Mouse (Mus musculus): ENCODE results near the gene St8sia1.
A peak's percentile ranks its signal among the peaks of the same experiment; 100 is the strongest.

The St8sia1 gene

DNA sequence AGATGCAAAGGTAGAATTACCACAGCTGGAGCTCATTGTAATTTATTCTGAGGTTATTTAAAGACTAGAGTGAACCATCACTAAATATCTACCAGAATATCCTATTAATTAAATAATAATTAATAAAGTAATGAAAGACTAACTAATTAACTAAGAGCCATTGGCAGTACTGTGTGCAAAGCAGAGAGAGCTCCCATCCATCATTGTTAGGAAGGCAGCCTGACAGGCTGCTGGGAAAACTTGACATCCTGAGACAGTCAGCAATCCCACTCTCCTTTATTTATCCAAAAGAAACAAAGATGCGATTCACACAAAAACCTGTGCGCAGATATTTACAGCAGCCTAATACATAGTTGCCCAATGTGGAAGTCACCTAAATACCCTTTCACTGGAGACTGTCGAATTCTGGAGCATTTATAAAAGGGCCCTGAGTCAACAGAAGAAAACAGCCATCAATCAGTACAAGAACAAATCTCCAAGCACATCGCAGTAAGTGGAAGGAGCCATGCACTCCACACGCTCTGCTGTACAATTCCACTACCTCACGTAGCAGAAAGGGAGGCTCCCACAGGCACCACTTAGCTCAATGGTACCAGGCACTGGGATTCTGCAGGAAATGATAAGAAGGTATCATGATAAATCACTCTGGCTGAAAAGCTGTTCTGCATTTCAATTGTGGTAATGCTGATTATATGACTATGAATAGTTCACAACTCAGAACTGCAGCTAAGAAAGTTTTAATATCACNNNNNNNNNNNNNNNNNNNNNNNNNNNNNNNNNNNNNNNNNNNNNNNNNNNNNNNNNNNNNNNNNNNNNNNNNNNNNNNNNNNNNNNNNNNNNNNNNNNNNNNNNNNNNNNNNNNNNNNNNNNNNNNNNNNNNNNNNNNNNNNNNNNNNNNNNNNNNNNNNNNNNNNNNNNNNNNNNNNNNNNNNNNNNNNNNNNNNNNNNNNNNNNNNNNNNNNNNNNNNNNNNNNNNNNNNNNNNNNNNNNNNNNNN, 15.7 kb upstream of the St8sia1 start:
- no peak for DNase-seq

DNA sequence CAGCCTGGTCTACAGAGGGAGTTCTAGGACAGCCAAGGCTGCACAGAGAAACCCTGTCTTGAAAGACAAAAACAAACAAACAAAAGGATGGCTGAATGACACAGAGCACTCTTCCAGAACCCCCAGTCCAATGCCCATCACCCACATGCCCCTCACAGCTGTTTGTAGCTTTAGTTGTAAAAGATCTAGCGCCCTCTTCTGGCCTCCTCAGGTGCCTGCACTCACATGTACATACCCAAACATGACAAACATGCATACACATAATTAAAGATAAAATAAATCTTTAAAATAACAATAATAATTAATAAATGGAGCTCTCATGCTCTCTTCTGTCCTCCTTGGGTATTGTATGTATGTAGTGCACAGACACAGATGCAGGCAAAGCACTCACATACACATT, 13.0 kb upstream of the St8sia1 start:
- DNase-seq = no peak

DNA sequence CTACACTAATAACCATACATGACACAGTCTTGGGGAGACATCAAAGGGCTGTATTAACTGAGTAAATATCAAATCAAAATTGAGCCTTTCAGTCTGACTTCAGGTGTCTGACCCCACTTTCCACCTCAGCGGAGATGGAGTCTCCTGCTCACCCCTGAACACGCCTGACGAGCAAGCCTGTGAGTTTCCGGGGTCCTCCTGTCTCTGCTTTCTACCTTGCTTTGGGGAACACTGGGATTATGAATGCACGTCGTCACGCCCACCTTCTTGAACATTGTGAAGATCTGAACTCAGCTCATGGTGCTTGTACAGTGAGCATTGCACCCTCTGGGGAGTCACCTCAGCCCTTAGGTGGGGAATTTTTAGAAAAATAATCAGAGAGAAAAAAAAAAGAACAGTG, 9.0 kb upstream of the St8sia1 start:
- DNase-seq = no peak

DNA sequence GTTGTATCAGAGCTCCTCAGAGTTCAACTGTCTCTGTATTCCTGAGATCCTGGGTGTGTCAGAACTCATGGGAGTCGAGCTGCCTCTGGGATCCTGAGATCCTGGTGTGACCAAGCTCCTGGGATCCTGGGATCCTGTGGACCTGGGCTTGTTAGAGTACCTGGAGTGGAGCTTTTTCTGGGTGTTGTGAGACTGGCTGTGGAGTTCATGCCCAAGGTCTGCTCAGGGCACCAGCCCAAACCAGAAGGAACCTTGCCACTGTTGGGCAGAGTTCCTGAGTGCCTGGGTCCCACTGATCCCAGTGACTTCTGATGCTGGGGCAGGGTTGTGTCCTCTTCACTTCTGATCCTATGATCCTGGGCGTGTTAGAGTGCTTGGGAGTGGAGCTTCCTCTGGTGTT, 8.0 kb upstream of the St8sia1 start:
- DNase-seq = no peak

DNA sequence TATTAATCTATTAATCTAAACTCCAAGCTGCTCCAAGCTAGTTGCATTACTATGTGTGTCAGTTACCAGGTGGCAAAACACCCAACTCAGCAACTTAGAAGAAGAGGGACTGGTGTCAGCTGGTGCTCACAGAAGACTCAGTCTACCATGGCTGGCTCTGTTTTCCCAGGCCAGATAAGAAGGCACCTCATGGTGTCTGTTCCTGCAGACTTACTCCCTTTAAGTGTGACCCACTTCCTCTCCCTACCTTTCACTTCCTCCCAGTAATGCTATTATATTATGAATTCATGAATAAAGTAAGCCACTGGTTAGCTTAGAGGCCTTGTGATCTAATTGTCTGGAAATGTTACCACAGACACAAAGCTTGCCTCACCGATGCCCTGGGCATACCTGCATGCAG, 3.2 kb upstream of the St8sia1 start:
- DNase-seq = no peak

DNA sequence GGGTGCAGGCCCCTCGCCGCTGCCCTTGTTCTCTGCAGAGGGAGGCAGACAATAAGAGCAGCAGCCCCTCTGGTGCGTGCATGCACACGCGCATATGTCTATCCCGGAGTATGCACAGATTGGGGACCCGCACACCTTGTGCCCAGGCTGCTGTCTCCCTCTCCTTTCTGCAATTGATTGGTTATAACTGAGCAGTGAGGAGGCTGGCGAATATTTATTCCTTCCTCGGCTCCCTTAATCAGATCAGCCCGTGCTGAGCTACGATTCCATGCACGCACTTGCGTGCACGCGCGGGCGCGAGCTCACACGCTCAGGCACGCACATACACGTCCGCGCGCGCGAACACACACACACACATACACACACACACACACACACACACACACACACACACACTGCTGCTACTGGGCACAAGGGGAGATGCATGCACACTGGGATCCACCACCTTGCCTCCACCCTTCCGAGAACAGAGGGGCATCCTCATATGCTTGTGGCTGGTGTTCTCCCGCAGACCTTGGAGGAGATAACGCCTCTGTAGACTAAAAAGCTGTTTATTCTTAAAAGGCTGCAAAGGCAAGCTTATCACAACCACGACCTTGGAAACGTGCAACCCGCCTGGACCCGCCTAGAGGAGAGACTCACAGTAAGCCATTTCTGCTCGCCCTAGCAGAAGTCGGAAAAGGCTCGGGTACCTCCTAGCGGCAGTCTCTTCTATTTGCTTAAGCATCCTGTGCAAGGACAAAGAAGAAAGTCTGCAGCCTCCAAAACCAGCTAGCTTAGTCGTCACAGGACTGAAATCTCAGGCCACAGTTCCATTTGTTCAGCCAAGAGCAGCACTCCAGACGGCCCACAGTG, 506 bp upstream of the St8sia1 start:
- peak; percentile 85 to 93 for DNase-seq

DNA sequence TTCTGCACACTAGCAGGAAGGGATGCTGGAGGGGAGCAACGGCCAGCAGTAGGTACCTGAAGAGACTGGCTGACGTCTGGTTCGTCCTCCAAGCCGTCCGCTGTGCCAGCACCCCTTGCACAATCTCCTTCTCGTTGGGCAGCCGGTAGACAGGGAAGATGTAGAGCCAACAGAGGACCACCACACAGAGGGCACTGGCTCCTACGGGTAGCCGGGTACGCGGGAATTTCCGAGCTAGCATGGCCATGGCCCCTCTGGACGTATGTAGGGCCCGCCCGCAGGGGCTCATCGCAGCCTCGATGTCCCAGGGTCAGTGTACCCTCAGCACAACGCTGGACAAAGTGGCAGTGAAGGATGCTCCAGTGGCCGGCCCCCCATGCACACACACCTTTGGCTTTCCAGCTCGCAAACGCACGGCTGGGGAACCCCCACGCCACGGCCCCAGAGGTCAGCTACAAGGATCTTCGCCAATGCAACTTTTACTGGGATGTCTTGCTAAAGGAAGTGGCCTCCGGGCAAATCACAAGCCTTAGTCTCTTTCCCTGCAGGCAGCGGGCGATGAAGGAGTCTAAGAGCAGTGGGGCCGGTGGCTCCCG, 674 bp downstream of the St8sia1 start:
- peak; percentile 48 to 63 for DNase-seq

DNA sequence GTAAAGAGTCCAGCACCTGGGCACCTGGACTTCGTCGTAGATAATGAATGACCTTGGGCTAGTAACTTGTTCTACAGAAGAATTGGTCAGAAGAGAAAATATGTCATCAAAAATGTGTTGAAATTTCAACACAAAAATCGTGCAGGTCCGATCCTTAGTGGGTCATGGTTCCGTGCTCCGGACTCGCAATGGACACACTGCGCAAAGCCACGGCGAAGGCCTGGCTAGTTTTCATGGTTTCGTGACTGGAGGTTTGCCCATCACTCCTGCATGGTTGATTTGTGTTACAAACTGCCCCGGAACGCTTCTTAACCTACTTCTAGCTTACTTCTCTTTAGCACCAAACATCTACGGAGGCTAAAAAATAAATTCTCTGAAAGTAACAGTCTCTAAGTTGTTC, 1.4 kb downstream of the St8sia1 start:
- DNase-seq = peak; percentile 57 to 65

DNA sequence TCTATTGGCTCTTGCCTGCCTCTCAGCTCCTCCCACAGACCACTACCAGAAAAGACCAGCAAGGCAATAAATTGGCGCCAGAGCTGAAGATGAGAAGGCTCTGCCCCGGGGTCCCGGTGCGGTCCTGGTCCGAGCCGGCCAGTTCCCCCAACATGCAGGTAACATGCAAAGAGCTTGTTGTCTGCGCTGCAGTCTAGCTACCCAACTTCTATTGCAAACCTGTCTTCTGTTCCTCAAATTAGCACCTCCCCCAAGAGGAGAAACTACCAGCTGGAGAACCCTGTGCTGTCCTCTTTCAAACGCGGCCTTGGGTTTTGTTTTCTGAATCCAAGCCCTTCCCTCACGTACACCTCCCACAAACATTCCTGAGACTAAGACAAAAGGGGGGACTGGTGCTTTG, 1.8 kb downstream of the St8sia1 start:
- peak; percentile 22 to 43 for DNase-seq

DNA sequence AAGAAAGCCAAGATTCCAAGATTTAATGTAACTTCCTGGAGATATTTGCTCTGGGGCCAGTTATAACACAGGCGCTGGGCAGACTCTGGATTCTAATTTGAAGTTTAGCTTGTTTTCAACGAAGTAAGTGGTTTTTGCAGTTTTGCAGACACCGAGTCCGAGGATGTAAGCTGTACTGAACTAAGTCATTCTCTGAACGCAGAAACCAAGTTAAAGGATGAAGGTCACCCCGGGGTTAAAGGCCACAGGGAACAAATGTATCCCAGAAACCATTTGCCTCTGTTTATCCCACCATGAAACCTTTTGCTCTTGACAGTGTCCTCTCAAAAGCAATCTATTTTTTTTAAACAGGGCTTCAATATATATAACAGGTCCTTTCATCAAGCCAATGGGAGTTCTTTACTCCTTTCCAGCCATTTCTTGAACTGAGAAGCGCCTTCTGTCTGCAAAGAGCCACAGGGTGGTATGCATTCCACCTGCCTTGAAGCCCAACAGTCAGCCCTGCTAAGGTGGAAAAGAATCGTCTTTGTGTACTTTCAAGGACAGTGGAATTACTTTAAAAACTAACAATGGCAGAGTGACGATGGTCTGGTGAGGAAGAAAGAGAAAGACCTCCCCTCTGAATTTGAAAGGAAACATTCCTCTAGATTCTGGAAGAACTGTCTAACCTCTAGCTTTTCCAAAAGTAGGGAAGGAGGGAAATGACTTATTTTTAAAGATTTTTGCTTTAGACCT, 2.4 kb downstream of the St8sia1 start:
- no peak for DNase-seq

DNA sequence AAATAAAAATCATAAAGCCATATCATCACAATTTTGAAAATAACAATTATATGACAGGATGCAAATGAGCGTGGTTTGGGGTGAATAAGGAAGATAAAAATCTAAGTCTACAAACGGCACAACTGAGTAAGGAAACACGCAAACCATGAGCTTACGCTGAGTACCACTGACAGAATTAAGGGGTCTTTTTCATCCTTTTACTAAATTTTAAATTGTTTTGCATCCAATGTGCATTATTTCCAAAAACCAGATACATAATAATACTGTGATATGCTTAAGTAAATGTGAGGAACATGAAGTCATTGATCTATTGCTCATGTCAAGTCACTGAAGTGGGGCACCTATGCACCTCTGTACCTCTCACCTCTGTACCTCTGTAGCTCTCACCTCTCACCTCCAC, 7.7 kb downstream of the St8sia1 start:
- no peak for DNase-seq

DNA sequence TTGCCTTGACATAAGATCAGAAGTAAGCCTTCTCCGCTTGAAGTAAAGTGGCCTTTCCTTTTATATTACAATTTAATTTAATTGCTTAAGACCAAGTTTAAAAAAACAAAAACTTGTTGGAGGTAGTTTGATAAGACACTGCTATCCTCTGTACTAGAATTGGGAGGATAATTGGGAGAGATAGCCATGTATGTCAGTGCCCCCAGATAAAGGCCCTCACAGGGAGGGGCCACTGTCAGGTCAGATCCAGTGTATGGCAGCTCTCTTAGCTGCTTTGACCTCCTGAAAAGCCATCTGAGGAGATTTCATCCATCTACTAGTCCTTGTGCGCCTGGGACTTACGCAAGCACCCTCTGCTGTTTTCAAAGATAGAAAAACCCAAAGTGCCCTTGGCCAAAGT, 9.0 kb downstream of the St8sia1 start:
- no peak for DNase-seq

DNA sequence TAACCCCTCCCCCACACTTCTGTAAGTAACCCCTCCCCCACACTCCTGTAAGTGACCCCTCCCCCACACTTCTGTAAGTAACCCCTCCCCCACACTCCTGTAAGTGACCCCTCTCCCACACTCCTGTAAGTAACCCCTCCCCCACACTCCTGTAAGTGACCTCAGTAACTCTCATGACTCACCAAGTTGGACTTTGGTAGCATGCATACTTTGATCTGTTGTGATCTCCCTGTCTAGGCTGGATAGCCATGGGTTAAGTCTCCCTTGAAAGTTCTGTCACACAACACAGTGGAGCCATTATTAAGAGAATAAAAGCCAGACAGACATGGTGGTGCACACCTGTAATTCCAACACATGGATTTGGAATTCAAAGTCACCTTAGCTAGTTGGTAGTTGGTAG, 11.1 kb downstream of the St8sia1 start:
- DNase-seq = no peak

DNA sequence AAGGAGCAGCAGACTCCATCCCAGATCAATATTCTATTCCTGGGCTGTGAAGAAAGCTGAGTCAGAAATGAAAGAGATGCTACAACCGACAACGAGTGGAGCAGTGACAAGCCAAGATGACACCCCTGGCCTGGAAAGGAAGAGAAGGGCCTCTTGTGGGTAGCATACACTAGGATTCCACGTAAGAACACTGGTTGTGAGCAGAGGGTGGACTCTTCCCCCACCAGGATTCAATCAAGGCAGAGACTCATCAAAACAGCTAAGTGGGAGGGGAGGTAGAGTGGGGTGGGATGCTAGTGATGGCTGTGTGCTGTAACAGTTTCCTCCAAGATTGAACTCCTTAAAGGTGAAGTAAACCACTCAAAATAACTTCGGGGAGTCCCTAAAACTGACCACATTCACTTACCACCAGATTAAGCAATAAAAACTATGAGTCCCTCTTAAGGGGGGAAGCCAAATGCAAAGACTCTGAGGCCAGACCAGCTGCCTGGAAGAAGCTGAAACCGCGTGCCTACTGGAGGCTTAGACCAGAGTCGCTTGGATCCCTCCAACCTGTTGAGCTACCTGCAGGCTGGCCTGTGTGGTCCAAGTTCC, 11.8 kb downstream of the St8sia1 start:
- no peak for DNase-seq

DNA sequence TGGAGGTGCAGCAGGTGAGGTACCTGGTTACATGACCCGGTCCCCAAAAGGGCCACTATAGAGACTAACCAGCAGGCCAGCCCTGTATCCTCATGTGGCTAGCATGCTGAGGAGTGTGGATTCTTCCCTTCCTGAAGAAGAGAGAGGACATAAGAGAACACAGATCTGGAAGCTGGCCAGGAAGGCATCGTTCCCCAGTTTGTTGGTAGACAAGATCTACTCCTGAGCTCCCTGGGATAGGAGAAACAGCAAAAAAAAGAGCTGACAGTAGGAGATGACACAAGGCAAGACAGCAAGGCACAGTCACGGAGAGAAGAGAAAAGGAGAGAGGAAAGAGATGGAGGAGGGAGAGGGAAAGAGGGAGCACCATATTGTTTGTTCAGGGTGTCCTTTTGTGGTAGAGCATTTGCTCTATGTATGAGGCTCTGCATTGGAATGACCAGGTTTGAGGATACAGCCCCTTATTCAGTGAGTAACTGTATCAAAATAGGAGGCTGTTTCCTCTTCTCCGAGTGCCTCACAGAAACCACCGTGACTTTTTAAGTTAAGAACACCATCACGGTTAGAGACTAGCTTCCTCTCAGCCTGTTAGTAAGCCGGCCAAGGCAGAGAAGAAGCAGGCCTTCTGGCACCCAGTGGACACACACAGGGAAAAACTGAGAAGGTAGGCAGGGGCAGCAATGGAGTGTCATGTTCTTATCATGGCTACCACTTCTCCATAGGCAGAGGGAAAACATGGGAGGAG, 12.5 kb downstream of the St8sia1 start:
- no peak for DNase-seq

DNA sequence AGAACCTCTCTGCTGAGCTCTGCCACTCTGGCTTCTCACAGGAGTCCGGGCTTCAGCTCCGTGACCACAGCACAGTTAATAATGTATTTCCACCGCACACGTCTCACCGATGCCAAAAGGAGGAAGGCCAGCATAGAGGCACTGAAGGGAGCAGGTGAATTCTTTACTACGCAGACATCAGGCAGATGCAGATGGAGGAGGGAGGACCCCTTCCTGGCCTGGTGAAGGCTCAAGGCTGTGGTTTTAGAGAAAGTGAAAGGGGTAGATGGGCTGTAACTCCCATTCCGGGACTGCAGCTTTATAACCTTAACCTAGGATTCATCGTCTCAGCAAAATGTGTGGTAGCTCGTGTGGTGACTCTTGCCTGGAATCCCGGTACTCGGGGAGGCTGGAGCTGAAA, 13.9 kb downstream of the St8sia1 start:
- no peak for DNase-seq

DNA sequence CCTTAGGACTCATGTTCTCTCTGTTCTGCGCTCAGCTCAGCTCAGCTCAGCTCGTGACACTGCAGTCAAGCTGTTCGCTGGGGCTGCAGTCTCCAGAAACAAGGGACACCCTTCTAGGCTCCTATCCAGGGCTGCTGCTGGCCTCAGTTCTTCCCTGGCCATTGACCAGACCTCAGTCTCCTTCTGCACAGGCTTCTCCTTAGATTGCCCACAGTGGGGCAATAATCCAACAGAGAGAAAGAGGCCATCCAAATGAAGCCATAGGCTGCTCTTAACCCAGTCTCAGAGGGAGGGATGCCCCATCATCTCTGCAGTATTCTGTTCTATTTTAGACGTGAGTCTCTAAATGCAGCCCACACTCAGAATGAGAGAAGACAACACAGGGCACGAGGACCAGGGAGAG, 15.3 kb downstream of the St8sia1 start:
- peak; percentile 81 to 89 for DNase-seq

DNA sequence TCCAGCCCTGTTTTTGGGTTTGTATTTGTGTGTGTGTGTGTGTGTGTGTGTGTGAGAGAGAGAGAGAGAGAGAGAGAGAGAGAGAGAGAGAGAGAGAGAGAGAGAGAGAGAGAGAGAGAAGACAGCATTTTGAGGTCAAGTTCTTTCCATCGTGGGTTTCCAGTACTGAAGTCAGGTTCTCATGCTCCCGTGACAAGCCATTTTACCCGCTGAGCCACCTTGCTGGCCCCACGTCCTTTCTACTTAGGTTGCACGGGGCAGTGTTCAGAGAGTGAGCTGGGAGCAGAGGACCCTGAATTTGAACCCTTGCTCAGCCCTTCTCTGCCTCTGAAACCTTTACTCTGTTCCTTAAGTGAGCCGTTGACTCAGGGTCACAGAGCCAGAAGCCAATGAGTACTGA, 17.2 kb downstream of the St8sia1 start:
- DNase-seq = no peak

DNA sequence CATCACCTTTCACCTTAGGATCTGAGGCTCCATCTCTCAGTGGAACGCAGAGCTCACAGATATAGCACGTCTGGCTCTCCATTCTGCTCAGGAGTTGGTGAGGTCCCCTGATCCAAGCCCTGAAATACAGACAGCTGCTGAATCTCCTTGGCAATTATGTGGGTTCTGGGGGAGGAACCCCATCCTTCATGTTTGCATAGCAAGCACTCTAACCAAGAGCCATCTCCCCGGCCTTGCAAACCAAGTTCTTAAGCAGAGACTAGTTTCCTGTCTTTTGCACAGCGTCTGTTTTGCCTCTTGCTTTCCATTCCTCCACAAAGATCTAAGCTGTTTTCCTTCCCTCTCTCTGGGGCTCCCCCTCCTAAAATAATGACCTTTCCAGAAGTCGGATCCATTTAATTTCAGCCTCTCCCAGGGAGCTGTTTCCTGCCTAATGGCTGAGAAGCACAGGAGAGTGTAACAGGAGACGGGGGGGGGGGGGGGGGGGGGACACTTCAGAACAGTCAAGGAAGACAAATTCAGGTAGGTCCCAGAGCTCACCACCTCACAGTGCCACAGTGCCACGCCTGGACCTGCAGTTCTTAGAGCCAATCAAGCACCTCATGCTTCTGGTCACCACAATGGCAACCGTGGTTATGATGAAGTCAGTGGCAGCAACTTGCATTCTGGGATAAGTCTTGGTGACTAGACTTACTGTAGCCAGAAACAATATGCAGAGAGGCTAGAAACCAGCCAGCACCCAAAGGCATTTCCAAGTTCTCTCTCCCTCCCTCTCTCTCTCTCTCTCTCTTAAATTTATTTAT, 18.0 kb downstream of the St8sia1 start:
- DNase-seq = no peak

DNA sequence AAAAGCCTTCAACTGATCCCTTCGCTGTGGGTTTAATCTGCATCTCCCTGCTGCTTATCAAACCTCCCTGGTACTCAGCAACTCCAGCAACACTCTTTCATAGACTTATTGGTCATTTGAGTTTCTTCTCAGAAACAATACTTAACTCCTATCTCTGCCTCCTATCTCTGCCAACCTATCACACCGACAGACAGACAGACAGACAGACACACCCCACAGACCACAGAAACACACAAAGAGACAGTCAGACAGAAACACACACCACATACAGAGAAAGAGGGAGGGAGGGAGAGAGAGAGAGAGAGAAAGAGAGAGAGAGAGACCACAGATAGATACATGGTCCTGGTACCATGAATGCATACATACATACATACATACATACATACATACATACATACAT, 18.8 kb downstream of the St8sia1 start:
- DNase-seq = no peak

DNA sequence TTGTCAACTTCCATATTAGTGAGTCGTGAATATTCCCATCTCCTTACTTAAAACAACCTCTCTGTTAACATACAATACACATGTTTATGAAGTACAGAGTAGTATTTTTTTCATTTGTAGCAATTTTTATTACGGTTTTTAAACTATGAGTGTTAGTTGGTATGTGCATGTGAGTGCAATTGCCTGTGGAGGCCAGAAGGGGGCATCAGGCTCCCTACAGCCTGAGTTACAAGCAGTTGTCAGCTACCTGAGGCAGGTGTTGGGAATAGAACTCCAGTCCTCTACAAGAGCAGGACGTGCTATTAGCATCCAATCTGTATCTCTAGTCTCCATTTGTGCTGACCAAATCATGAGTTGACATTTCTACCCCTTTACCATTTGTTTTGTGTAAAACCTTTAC, 19.8 kb downstream of the St8sia1 start:
- DNase-seq = no peak

Measured in cerebellum, adult 18-20 months (tissue).